Mouse (Mus musculus) heart, adult 2 months (tissue): ENCODE measurements at regions not wholly inside any gene's neighbourhood (a gene's known extent, or its start where the extent isn't known, plus 50 kb on each side); places are given as distances from the start of the nearest gene placed in this dataset.
"Not testable (repeated sequence)": the region's sequence is repeated elsewhere in the genome, so short reads cannot be mapped to it uniquely, and the experiment has no call there.

ENCODE experiments used
- DNase-seq, 2 experiments: peaks; one replicate each; pipeline ENCODE4 v3.0.0; 2021
- H3K27ac ChIP-seq: fragments of 200-600 bp; 2 replicates; pipeline ENCODE4 v1.8.1; 2022
- H3K27me3 ChIP-seq: fragments of 200-500 bp; 2 replicates; pipeline ENCODE4 v1.6.1; 2012; ENCODE audit warnings: mild to moderate bottlenecking, low read length, inconsistent platforms, mixed read lengths; ENCODE audit not compliant: control insufficient read depth, insufficient read depth
- H3K36me3 ChIP-seq: fragments of 200-500 bp; 2 replicates; pipeline ENCODE4 v1.6.1; 2012; ENCODE audit warnings: low read length, inconsistent platforms; ENCODE audit not compliant: control insufficient read depth, insufficient read depth
- H3K4me1 ChIP-seq: fragments of 200-500 bp; 2 replicates; pipeline ENCODE4 v1.6.1; 2011; ENCODE audit warnings: low read length; ENCODE audit not compliant: control insufficient read depth, insufficient read depth
- H3K4me3 ChIP-seq: fragments of 200-600 bp; 2 replicates; pipeline ENCODE4 v1.8.1; 2022
- H3K79me2 ChIP-seq: fragments of 200-500 bp; replicated peaks from 2 replicates; pipeline ENCODE4 v1.6.1; 2012; ENCODE audit warnings: mild to moderate bottlenecking, inconsistent platforms, low read length, moderate library complexity, mixed read lengths; ENCODE audit not compliant: control insufficient read depth, insufficient read depth
- H3K9ac ChIP-seq: fragments of 200-500 bp; 2 replicates; pipeline ENCODE4 v1.6.1; 2012; ENCODE audit warnings: low read depth, mild to moderate bottlenecking, control low read depth, inconsistent platforms, low read length, mixed read lengths
- CTCF ChIP-seq: fragments of 200-600 bp; IDR thresholded peaks from 2 replicates; pipeline ENCODE4 v1.8.1; 2022; ENCODE audit warnings: antibody characterized with exemption, mild to moderate bottlenecking, moderate library complexity
- EP300 ChIP-seq: fragments of 200-500 bp; IDR thresholded peaks from 2 replicates; pipeline ENCODE4 v1.6.1; 2011; ENCODE audit warnings: low read depth, low read length, control low read depth; ENCODE audit not compliant: insufficient read depth
- POLR2A ChIP-seq: fragments of 200-500 bp; IDR thresholded peaks from 2 replicates; pipeline ENCODE4 v1.6.1; 2011; ENCODE audit warnings: mild to moderate bottlenecking, low read depth, low read length, control low read depth; ENCODE audit not compliant: insufficient read depth
- WGBS: fragments of 180-500 bp; shearing (Covaris S2); methylation state at CpG from one replicate; pipeline ENCODE4 v1.1.7; 2018; 5-methylcytosine and 5-hydroxymethylcytosine counted together
- intact Hi-C: fragments of 180-260 bp; cut with DNase I; formaldehyde crosslinking; loops from one replicate; pipeline ENCODE4 v1.15.1; 2025

GRCm38 (mm10) chr13:97407773-97408172, 166.9 kb downstream of the Enc1 start:
- no peak overlapping the region for H3K9ac ChIP-seq
- intact Hi-C loops = loop anchor here (2.0 kb wide), 1 partner anchor 57 kb away; no protein-coding TSS in a partner anchor
- no peaks in the 10 kb centered on the region for H3K36me3 ChIP-seq
- H3K4me1 ChIP-seq = no peaks in the 10 kb centered on the region
- no peaks in the 10 kb centered on the region for H3K79me2 ChIP-seq
- no peaks in the 10 kb centered on the region for H3K27me3 ChIP-seq
- H3K27ac ChIP-seq = no peak overlapping the region
- no peak for DNase-seq
- TF ChIP-seq EP300 (no peak), POLR2A (no peak), CTCF (no peak)
- 63% methylated on average over 2 of the region's 2 CpGs for WGBS
- no peak overlapping the region for H3K4me3 ChIP-seq

- intact Hi-C loops = loop anchor here (2.0 kb wide), 1 partner anchor 58 kb away; no protein-coding TSS in a partner anchor
- no peak for DNase-seq
- no peak overlapping the region for H3K27ac ChIP-seq
- H3K36me3 ChIP-seq = no peaks in the 10 kb centered on the region
- 59% methylated on average over 7 of the region's 7 CpGs for WGBS
- no peaks in the 10 kb centered on the region for H3K27me3 ChIP-seq
- H3K79me2 ChIP-seq = no peaks in the 10 kb centered on the region
- no peak overlapping the region for H3K9ac ChIP-seq
- H3K4me3 ChIP-seq = no peak overlapping the region
- TF ChIP-seq POLR2A (no peak), CTCF (no peak), EP300 (no peak)
- no peaks in the 10 kb centered on the region for H3K4me1 ChIP-seq
Measured at GRCm38 (mm10) chr13:97406678-97407077, 165.8 kb downstream of the Enc1 start.

- Histone ChIP-seq H3K9ac (no peak overlapping the region), H3K4me1 (no peaks in the 10 kb centered on the region), H3K27ac (no peak overlapping the region), H3K36me3 (no peaks in the 10 kb centered on the region), H3K79me2 (no peaks in the 10 kb centered on the region), H3K27me3 (no peaks in the 10 kb centered on the region), H3K4me3 (no peak overlapping the region)
- intact Hi-C loops = no loop called here
- WGBS = 92% methylated on average over 10 of the region's 10 CpGs
- DNase-seq = no peak
- no peak for TF ChIP-seq POLR2A
- TF ChIP-seq CTCF = no peak
- TF ChIP-seq EP300 = no peak
Measured at GRCm38 (mm10) chr13:97402164-97402761, 161.4 kb downstream of the Enc1 start.

- intact Hi-C loops = no loop called here
- 91% methylated on average over 7 of the region's 7 CpGs for WGBS
- Histone ChIP-seq H3K36me3 (no peaks in the 10 kb centered on the region), H3K27ac (no peak overlapping the region), H3K79me2 (no peaks in the 10 kb centered on the region), H3K4me3 (no peak overlapping the region), H3K4me1 (no peaks in the 10 kb centered on the region), H3K9ac (no peak overlapping the region), H3K27me3 (no peaks in the 10 kb centered on the region)
- TF ChIP-seq CTCF = no peak
- TF ChIP-seq POLR2A = no peak
- no peak for TF ChIP-seq EP300
- no peak for DNase-seq
Measured at GRCm38 (mm10) chr13:97401620-97402019, 160.7 kb downstream of the Enc1 start.

- TF ChIP-seq EP300 = no peak
- TF ChIP-seq POLR2A = no peak
- TF ChIP-seq CTCF = no peak
- no peak for DNase-seq
- 57% methylated on average over 1 of the region's 1 CpGs for WGBS
- Histone ChIP-seq H3K27me3 (no peaks in the 10 kb centered on the region), H3K79me2 (no peaks in the 10 kb centered on the region), H3K36me3 (no peaks in the 10 kb centered on the region), H3K4me1 (no peaks in the 10 kb centered on the region), H3K4me3 (no peak overlapping the region), H3K9ac (no peak overlapping the region), H3K27ac (no peak overlapping the region)
- intact Hi-C loops = no loop called here
Measured at GRCm38 (mm10) chr13:97398041-97398440, 157.1 kb downstream of the Enc1 start.

GRCm38 (mm10) chr13:97396899-97397640, 156.2 kb downstream of the Enc1 start:
- no peaks in the 10 kb centered on the region for H3K36me3 ChIP-seq
- no peak overlapping the region for H3K9ac ChIP-seq
- no peaks in the 10 kb centered on the region for H3K4me1 ChIP-seq
- H3K79me2 ChIP-seq = no peaks in the 10 kb centered on the region
- DNase-seq = no peak
- TF ChIP-seq EP300 = no peak
- no peak for TF ChIP-seq CTCF
- no peak for TF ChIP-seq POLR2A
- no peak overlapping the region for H3K27ac ChIP-seq
- intact Hi-C loops = no loop called here
- H3K27me3 ChIP-seq = no peaks in the 10 kb centered on the region
- no peak overlapping the region for H3K4me3 ChIP-seq
- WGBS = 81% methylated on average over 3 of the region's 3 CpGs

GRCm38 (mm10) chr13:97396286-97396685, 155.4 kb downstream of the Enc1 start:
- DNase-seq, H3K4me3 ChIP-seq, H3K9ac ChIP-seq, H3K36me3 ChIP-seq, H3K79me2 ChIP-seq, H3K27me3 ChIP-seq, H3K4me1 ChIP-seq, H3K27ac ChIP-seq, intact Hi-C loops: not testable (repeated sequence)
- 80% methylated on average over 2 of the region's 2 CpGs for WGBS
